Mouse (Mus musculus) cortical plate, adult 2 months (tissue): Measurements from ENCODE around the gene Rgs9. TPM values are rescaled to one million over a fixed set of nuclear protein-coding genes. Genes with fewer than 3 reads are reported as not detected.
"Not testable (repeated sequence)": the region's sequence is repeated elsewhere in the genome, so short reads cannot be mapped to it uniquely, and the experiment has no call there.

Source experiments
- H3K27ac ChIP-seq: fragments of 200-500 bp; 2 replicates; pipeline ENCODE4 v1.5.1; 2012; ENCODE audit warnings: low read length, control low read depth, inconsistent platforms; ENCODE audit not compliant: insufficient read depth
- H3K4me1 ChIP-seq: fragments of 200-500 bp; 2 replicates; pipeline ENCODE4 v1.6.1; 2011; ENCODE audit warnings: low read length; ENCODE audit not compliant: control insufficient read depth, insufficient read depth
- H3K4me3 ChIP-seq: fragments of 200-500 bp; 2 replicates; pipeline ENCODE4 v1.5.1; 2011; ENCODE audit warnings: mild to moderate bottlenecking, low read length, control low read depth; ENCODE audit not compliant: insufficient read depth
- CTCF ChIP-seq: fragments of 200-500 bp; IDR thresholded peaks from 2 replicates; pipeline ENCODE4 v1.5.1; 2011; ENCODE audit warnings: mild to moderate bottlenecking, control low read depth, low read length; ENCODE audit not compliant: insufficient read depth; ENCODE audit errors: extremely low read depth
- POLR2A ChIP-seq: fragments of 200-500 bp; IDR thresholded peaks from 2 replicates; pipeline ENCODE4 v1.6.1; 2011; ENCODE audit warnings: mild to moderate bottlenecking, low read length, control low read depth; ENCODE audit not compliant: insufficient read depth; ENCODE audit errors: extremely low read depth
- polyA plus RNA-seq: library from polyadenylated mRNA; depleted of rRNA; stranded (reverse); fragments of >200 nt; gene quantifications from 2 replicates; pipeline ENCODE4 v1.2.3, GENCODE M21; 2012

The Rgs9 gene
- polyA plus RNA-seq, 1 experiment: 57.8 TPM

GRCm38 (mm10) chr11:109311885-109312605 lies 14.1 kb upstream of the Rgs9 start:
- TF ChIP-seq POLR2A (peak; percentile 88), CTCF (no peak)
- H3K4me3 ChIP-seq: peak overlapping the region; percentile 72
- no peaks in the 10 kb centered on the region for H3K4me1 ChIP-seq
- H3K27ac ChIP-seq: peak overlapping the region; percentile 36; the same call in 1 of the 2 replicates

GRCm38 (mm10) chr11:109305680-109306079 lies 7.8 kb upstream of the Rgs9 start:
- Histone ChIP-seq H3K4me3 (no peak overlapping the region), H3K27ac (no peak overlapping the region), H3K4me1 (no peaks in the 10 kb centered on the region)
- no peak for TF ChIP-seq POLR2A
- TF ChIP-seq CTCF: no peak

GRCm38 (mm10) chr11:109302338-109302737 lies 4.4 kb upstream of the Rgs9 start:
- TF ChIP-seq CTCF (no peak), POLR2A (no peak)
- H3K4me3 ChIP-seq: no peak overlapping the region
- H3K4me1 ChIP-seq: no peaks in the 10 kb centered on the region
- H3K27ac ChIP-seq: no peak overlapping the region

GRCm38 (mm10) chr11:109297031-109297430 lies 898 bp downstream of the Rgs9 start:
- Histone ChIP-seq H3K4me3 (peak overlapping the region; percentile 63), H3K27ac (no peak overlapping the region; the same call in 1 of the 2 replicates), H3K4me1 (no peaks in the 10 kb centered on the region)
- no peak for TF ChIP-seq POLR2A
- no peak for TF ChIP-seq CTCF

- no peak for TF ChIP-seq POLR2A
- no peak for TF ChIP-seq CTCF
- H3K27ac ChIP-seq: no peak overlapping the region
Measured at GRCm38 (mm10) chr11:109292056-109292455, 5.9 kb downstream of the Rgs9 start.

GRCm38 (mm10) chr11:109289378-109289777 lies 8.6 kb downstream of the Rgs9 start:
- H3K4me1 ChIP-seq, H3K4me3 ChIP-seq, H3K27ac ChIP-seq: not testable (repeated sequence)

More at GRCm38 (mm10) chr11:109292056-109292455, 5.9 kb downstream of the Rgs9 start:
- Histone ChIP-seq H3K4me1 (no peaks in the 10 kb centered on the region), H3K4me3 (no peak overlapping the region)

- H3K4me3 ChIP-seq: no peak overlapping the region
- TF ChIP-seq CTCF (no peak), POLR2A (no peak)
- no peak overlapping the region for H3K27ac ChIP-seq
- no peaks in the 10 kb centered on the region for H3K4me1 ChIP-seq
Measured at GRCm38 (mm10) chr11:109284811-109285210, 13.1 kb downstream of the Rgs9 start.

- H3K27ac ChIP-seq: no peak overlapping the region
- no peak for TF ChIP-seq POLR2A
- TF ChIP-seq CTCF: no peak
- H3K4me3 ChIP-seq: no peak overlapping the region
- H3K4me1 ChIP-seq: peaks cover 4% of the 10 kb centered on the region; the same call in 1 of the 2 replicates
Measured at GRCm38 (mm10) chr11:109278186-109278585, 19.7 kb downstream of the Rgs9 start.

GRCm38 (mm10) chr11:109271399-109271798 lies 26.5 kb downstream of the Rgs9 start:
- Histone ChIP-seq H3K4me3 (no peak overlapping the region), H3K4me1 (no peaks in the 10 kb centered on the region), H3K27ac (no peak overlapping the region)
- no peak for TF ChIP-seq POLR2A
- no peak for TF ChIP-seq CTCF

- TF ChIP-seq POLR2A (no peak), CTCF (no peak)
Measured at GRCm38 (mm10) chr11:109270366-109270765, 27.6 kb downstream of the Rgs9 start.

More at GRCm38 (mm10) chr11:109270366-109270765, 27.6 kb downstream of the Rgs9 start:
- H3K4me1 ChIP-seq: no peaks in the 10 kb centered on the region
- H3K4me3 ChIP-seq: no peak overlapping the region
- no peak overlapping the region for H3K27ac ChIP-seq
